Mouse (Mus musculus) bone marrow macrophage, adult 2 months (primary cell): ENCODE results near the gene Fbxl15.

Source experiments
- CTCF ChIP-seq: IDR thresholded peaks from 2 replicates; pipeline ENCODE4 v1.5.1; 2012; ENCODE audit warnings: low read depth, mild to moderate bottlenecking, low read length, moderate library complexity
- POLR2A ChIP-seq: IDR thresholded peaks from 2 replicates; pipeline ENCODE4 v1.6.1; 2012; ENCODE audit warnings: mild to moderate bottlenecking, low read depth, low read length, borderline replicate concordance

- no peak for TF ChIP-seq CTCF
- no peak; the same call in 1 of the 2 replicates for TF ChIP-seq POLR2A
Observed at GRCm38 (mm10) chr19:46328081-46329030, at the start of gene Fbxl15.
